Mouse (Mus musculus): ENCODE measurements around the gene Unc79.
A peak's percentile ranks its signal among the peaks of the same experiment; 100 is the strongest.

Unc79 gene

GRCm38 (mm10) chr12:103128914-103129313 is 180.3 kb downstream of the Unc79 start:
- no peak for DNase-seq (ENCODE audit: low read depth, low spot score)

GRCm38 (mm10) chr12:103129395-103130248 is 181.0 kb downstream of the Unc79 start:
- DNase-seq (ENCODE audit: low read depth, low spot score), result no peak

- DNase-seq (ENCODE audit: low read depth, low spot score), result no peak
Measured at GRCm38 (mm10) chr12:103131419-103131818, 182.8 kb downstream of the Unc79 start.

GRCm38 (mm10) chr12:103142550-103143010 is 193.9 kb downstream of the Unc79 start:
- peak; percentile 56 for DNase-seq (ENCODE audit: low read depth, low spot score)

- DNase-seq (ENCODE audit: low read depth, low spot score), result peak; percentile 40
Measured at GRCm38 (mm10) chr12:103143798-103144565, 195.3 kb downstream of the Unc79 start.

- DNase-seq (ENCODE audit: low read depth, low spot score), result no peak
Measured at GRCm38 (mm10) chr12:103150247-103150646, 201.6 kb downstream of the Unc79 start.

- no peak for DNase-seq (ENCODE audit: low read depth, low spot score)
Measured at GRCm38 (mm10) chr12:103154927-103155326, 206.3 kb downstream of the Unc79 start.

GRCm38 (mm10) chr12:103155406-103155805 is 206.7 kb downstream of the Unc79 start:
- DNase-seq (ENCODE audit: low read depth, low spot score), result no peak

GRCm38 (mm10) chr12:103157129-103157910 is 208.7 kb downstream of the Unc79 start:
- DNase-seq (ENCODE audit: low read depth, low spot score), result no peak

GRCm38 (mm10) chr12:103159016-103159415 is 210.4 kb downstream of the Unc79 start:
- no peak for DNase-seq (ENCODE audit: low read depth, low spot score)

GRCm38 (mm10) chr12:103160721-103161120 is 212.1 kb downstream of the Unc79 start:
- no peak for DNase-seq (ENCODE audit: low read depth, low spot score)

GRCm38 (mm10) chr12:103163596-103163995 is 214.9 kb downstream of the Unc79 start:
- no peak for DNase-seq (ENCODE audit: low read depth, low spot score)

- DNase-seq (ENCODE audit: low read depth, low spot score), result no peak
Measured at GRCm38 (mm10) chr12:103164101-103165030, 215.7 kb downstream of the Unc79 start.

GRCm38 (mm10) chr12:103168892-103169291 is 220.2 kb downstream of the Unc79 start:
- DNase-seq (ENCODE audit: low read depth, low spot score), result no peak

- no peak for DNase-seq (ENCODE audit: low read depth, low spot score)
Measured at GRCm38 (mm10) chr12:103183057-103183456, 234.4 kb downstream of the Unc79 start.

GRCm38 (mm10) chr12:103187020-103187419 is 238.4 kb downstream of the Unc79 start:
- DNase-seq (ENCODE audit: low read depth, low spot score), result no peak

- DNase-seq (ENCODE audit: low read depth, low spot score), result no peak
Measured at GRCm38 (mm10) chr12:103188223-103188622, 239.6 kb downstream of the Unc79 start.

GRCm38 (mm10) chr12:103189771-103190170 is 241.1 kb downstream of the Unc79 start:
- no peak for DNase-seq (ENCODE audit: low read depth, low spot score)

GRCm38 (mm10) chr12:103192996-103193395 is 244.3 kb downstream of the Unc79 start:
- DNase-seq (ENCODE audit: low read depth, low spot score), result no peak

All from retina, adult 2 months (tissue).